Mouse (Mus musculus) inflammation-experienced regulatory T-cells, adult 16 weeks (primary cell): Measurements from ENCODE around the gene Chml. TPM values are rescaled to one million over a fixed set of nuclear protein-coding genes. Genes with fewer than 3 reads are reported as not detected.

Experiments
- polyA plus RNA-seq: library from polyadenylated mRNA; unstranded; fragments of 100-300 nt; shearing (Covaris generic); gene quantifications from one replicate; pipeline ENCODE4 v1.2.1, GENCODE M21; 2017

Gene Chml
- 0.38 TPM for polyA plus RNA-seq

DNA sequence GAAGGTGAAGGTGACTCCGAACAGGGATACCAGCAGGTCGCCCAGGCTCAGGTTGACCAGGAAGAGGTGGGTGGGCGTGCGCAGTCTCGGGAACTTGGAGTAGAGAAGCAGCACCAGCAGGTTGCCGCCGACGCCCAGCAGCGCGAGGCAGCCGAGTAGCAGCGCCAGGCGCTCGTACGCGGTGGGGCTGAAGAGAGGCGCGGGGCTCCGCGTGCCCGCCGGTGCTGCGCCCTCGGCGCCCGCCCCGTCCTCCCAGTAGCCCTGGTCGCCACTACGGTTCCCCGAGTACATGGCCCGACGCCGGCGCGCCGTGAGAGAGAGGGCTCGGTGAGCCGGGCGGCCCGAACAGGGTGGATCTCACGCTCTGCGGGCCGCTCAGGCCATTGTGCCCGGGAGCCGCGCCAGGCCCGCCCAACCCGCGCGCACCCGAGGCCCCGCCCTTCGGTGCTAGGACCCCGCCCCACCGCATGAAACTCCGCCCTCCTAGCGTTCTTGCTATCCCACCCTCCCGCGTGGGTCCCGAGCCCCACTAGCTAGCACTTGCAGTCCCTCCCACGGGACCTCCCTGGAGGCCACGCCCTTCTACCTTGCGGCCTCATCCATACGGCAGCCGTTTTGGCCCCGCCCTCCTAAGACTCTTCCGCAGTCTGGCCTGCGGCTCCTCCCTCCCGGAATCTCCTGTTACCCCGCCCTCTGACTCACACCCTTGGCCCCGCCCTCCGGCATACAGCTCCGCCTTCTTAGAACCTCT, at the start of gene Chml, which contains the start of gene Opn3:
Gene Chml, minus strand, starts transcription at position 656 of the 751 bp plus-strand sequence.
Gene Opn3, minus strand, starts transcription at position 531 of the 751 bp plus-strand sequence.

DNA sequence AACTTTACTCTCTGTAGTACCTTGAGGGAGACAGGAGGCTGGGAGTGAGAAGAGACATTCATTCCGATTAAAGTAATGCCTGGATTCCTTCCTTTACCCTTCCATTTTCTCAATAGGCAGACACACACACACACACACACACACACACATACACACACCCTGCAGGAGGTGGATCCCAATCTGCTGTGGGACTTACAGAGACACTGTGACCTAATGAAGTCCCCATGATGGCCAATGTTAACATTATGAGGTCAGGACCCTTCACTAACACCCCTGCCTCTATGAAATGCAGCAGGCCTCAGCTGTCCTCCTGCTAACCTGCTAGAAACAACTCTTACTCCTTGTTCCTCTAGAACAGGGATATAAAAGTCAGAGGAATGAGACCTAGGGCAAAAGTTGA, 5.6 kb upstream of the Chml start, which contains the start of gene Wdr64:
Gene Wdr64, plus strand, starts transcription at position 301 of the 400 bp plus-strand sequence.

Other genes with a start within 250 kb of the Chml start
- not detected for gene Rgs7, start 200.4 kb downstream of the Chml start, polyA plus RNA-seq
- 0.62 TPM for gene Kmo, start 72.5 kb downstream of the Chml start, polyA plus RNA-seq
- gene Fh1, start 67.3 kb downstream of the Chml start, polyA plus RNA-seq: 75.5 TPM
- not detected for gene Opn3, start 125 bp downstream of the Chml start, polyA plus RNA-seq
- gene Wdr64, start 5.7 kb upstream of the Chml start, polyA plus RNA-seq: not detected
- 7.9 TPM for gene Exo1, start 187.7 kb upstream of the Chml start, polyA plus RNA-seq
- gene Gm38100, start 227.4 kb upstream of the Chml start, polyA plus RNA-seq: not detected